Mouse (Mus musculus): ENCODE data around the gene Mrpl9. TPM values are rescaled to one million over a fixed set of nuclear protein-coding genes. Genes with fewer than 3 reads are reported as not detected.

Mrpl9 gene
- polyA plus RNA-seq, 1 experiment from 2014 or later, result 63.9 TPM

GRCm38 (mm10) chr3:94472447-94473114, 29.5 kb downstream of the Mrpl9 start:
- Histone ChIP-seq H3K36me3 (replicated peaks) (no peaks in the 10 kb centered on the region), H3K27me3 (no peaks in the 10 kb centered on the region), H3K9me3 (no peaks in the 10 kb centered on the region), H3K27ac (peak overlapping the region; percentile 53; the same call in 1 of the 2 replicates), H3K4me1 (peaks cover 39% of the 10 kb centered on the region), H3K9ac (no peak overlapping the region), H3K4me2 (peak overlapping the region; percentile 54), H3K4me3 (replicated peaks) (peak overlapping the region; percentile 25)
- ATAC-seq (ENCODE audit: low FRiP score), result peak; percentile 86
- 10% methylated on average over 28 of the region's 28 CpGs for WGBS

- peaks cover 44% of the 10 kb centered on the region for H3K4me1 ChIP-seq
- ATAC-seq (ENCODE audit: low FRiP score), result no peak
- 49% methylated on average over 10 of the region's 10 CpGs for WGBS
- H3K27ac ChIP-seq, result peak overlapping the region; percentile 53; the same call in 1 of the 2 replicates
- peak overlapping the region; percentile 54; the same call in 1 of the 2 replicates for H3K4me2 ChIP-seq
- H3K36me3 ChIP-seq (replicated peaks), result no peaks in the 10 kb centered on the region
- no peaks in the 10 kb centered on the region for H3K9me3 ChIP-seq
- H3K4me3 ChIP-seq (replicated peaks), result no peak overlapping the region
- H3K9ac ChIP-seq, result no peak overlapping the region
- no peaks in the 10 kb centered on the region for H3K27me3 ChIP-seq
Observed at GRCm38 (mm10) chr3:94473115-94473505, 30.0 kb downstream of the Mrpl9 start.

- H3K4me3 ChIP-seq (replicated peaks), result no peak overlapping the region
- 82% methylated on average over 5 of the region's 5 CpGs for WGBS
- no peaks in the 10 kb centered on the region for H3K36me3 ChIP-seq (replicated peaks)
- H3K4me1 ChIP-seq, result peaks cover 50% of the 10 kb centered on the region
- no peaks in the 10 kb centered on the region for H3K9me3 ChIP-seq
- H3K4me2 ChIP-seq, result no peak overlapping the region
- no peaks in the 10 kb centered on the region for H3K27me3 ChIP-seq
- peak overlapping the region; percentile 36; the same call in 1 of the 2 replicates for H3K27ac ChIP-seq
- H3K9ac ChIP-seq, result no peak overlapping the region
- no peak for ATAC-seq (ENCODE audit: low FRiP score)
Observed at GRCm38 (mm10) chr3:94473567-94474232, 30.6 kb downstream of the Mrpl9 start.

GRCm38 (mm10) chr3:94476301-94477035, 33.4 kb downstream of the Mrpl9 start:
- Histone ChIP-seq H3K9ac (no peak overlapping the region), H3K27ac (no peak overlapping the region), H3K4me1 (peaks cover 72% of the 10 kb centered on the region), H3K4me3 (replicated peaks) (no peak overlapping the region), H3K4me2 (no peak overlapping the region), H3K36me3 (replicated peaks) (peaks cover 5% of the 10 kb centered on the region; the same call in 1 of the 2 replicates), H3K9me3 (no peaks in the 10 kb centered on the region), H3K27me3 (peaks cover 6% of the 10 kb centered on the region; the same call in 1 of the 2 replicates)
- WGBS, result 65% methylated on average over 8 of the region's 8 CpGs
- ATAC-seq (ENCODE audit: low FRiP score), result no peak

- no peak for ATAC-seq (ENCODE audit: low FRiP score)
- Histone ChIP-seq H3K27ac (peak overlapping the region; percentile 92), H3K4me3 (replicated peaks) (peak overlapping the region; percentile 64)
Observed at GRCm38 (mm10) chr3:94477444-94477843, 34.3 kb downstream of the Mrpl9 start.

GRCm38 (mm10) chr3:94477981-94478422, 34.9 kb downstream of the Mrpl9 start, which contains the start of gene Celf3:
Gene Celf3, plus strand, starts transcription at chr3:94478295.
- peak; percentile 90 for ATAC-seq (ENCODE audit: low FRiP score)
- Histone ChIP-seq H3K9me3 (no peaks in the 10 kb centered on the region), H3K36me3 (replicated peaks) (peaks cover 18% of the 10 kb centered on the region; the same call in 1 of the 2 replicates), H3K4me3 (replicated peaks) (peak within 1 kb of the TSS; percentile 64), H3K27ac (peak within 1 kb of the TSS; percentile 92), H3K4me1 (peaks cover 79% of the 10 kb centered on the region), H3K9ac (peak within 1 kb of the TSS; percentile 84), H3K27me3 (peaks cover 6% of the 10 kb centered on the region; the same call in 1 of the 2 replicates), H3K4me2 (peak within 1 kb of the TSS; percentile 72)
- 1% methylated on average over 10 of the region's 14 CpGs for WGBS

More at GRCm38 (mm10) chr3:94477444-94477843, 34.3 kb downstream of the Mrpl9 start:
- WGBS, result 22% methylated on average over 4 of the region's 4 CpGs
- peaks cover 79% of the 10 kb centered on the region for H3K4me1 ChIP-seq
- peaks cover 6% of the 10 kb centered on the region; the same call in 1 of the 2 replicates for H3K27me3 ChIP-seq
- peaks cover 13% of the 10 kb centered on the region; the same call in 1 of the 2 replicates for H3K36me3 ChIP-seq (replicated peaks)
- peak overlapping the region; percentile 84 for H3K9ac ChIP-seq
- H3K9me3 ChIP-seq, result no peaks in the 10 kb centered on the region
- H3K4me2 ChIP-seq, result peak overlapping the region; percentile 72

- peak overlapping the region; percentile 84 for H3K9ac ChIP-seq
- peaks cover 6% of the 10 kb centered on the region; the same call in 1 of the 2 replicates for H3K27me3 ChIP-seq
- ATAC-seq (ENCODE audit: low FRiP score), result peak; percentile 36
- peaks cover 80% of the 10 kb centered on the region for H3K4me1 ChIP-seq
- peak overlapping the region; percentile 72 for H3K4me2 ChIP-seq
- H3K36me3 ChIP-seq (replicated peaks), result peaks cover 18% of the 10 kb centered on the region; the same call in 1 of the 2 replicates
- WGBS, result 3% methylated on average over 9 of the region's 9 CpGs
- peak overlapping the region; percentile 64 for H3K4me3 ChIP-seq (replicated peaks)
- H3K27ac ChIP-seq, result peak overlapping the region; percentile 92
- no peaks in the 10 kb centered on the region for H3K9me3 ChIP-seq
Observed at GRCm38 (mm10) chr3:94478591-94479169, 35.6 kb downstream of the Mrpl9 start.

GRCm38 (mm10) chr3:94479564-94479963, 36.4 kb downstream of the Mrpl9 start:
- peaks cover 6% of the 10 kb centered on the region; the same call in 1 of the 2 replicates for H3K27me3 ChIP-seq
- 0 out of 2 replicates have a peak overlapping the region, but pooled peaks have one; percentile 68 for H3K27ac ChIP-seq
- H3K9ac ChIP-seq, result peak overlapping the region; percentile 84
- H3K4me2 ChIP-seq, result peak overlapping the region; percentile 72
- 13% methylated on average over 11 of the region's 11 CpGs for WGBS
- H3K9me3 ChIP-seq, result no peaks in the 10 kb centered on the region
- H3K4me1 ChIP-seq, result peaks cover 88% of the 10 kb centered on the region
- H3K4me3 ChIP-seq (replicated peaks), result peak overlapping the region; percentile 64
- H3K36me3 ChIP-seq (replicated peaks), result peaks cover 18% of the 10 kb centered on the region; the same call in 1 of the 2 replicates
- no peak for ATAC-seq (ENCODE audit: low FRiP score)

- Histone ChIP-seq H3K27ac (peak within 1 kb of the TSS; percentile 92), H3K4me1 (peaks cover 96% of the 10 kb centered on the region), H3K36me3 (replicated peaks) (peaks cover 23% of the 10 kb centered on the region), H3K27me3 (peaks cover 6% of the 10 kb centered on the region; the same call in 1 of the 2 replicates), H3K9ac (peak within 1 kb of the TSS; percentile 84), H3K4me3 (replicated peaks) (peak within 1 kb of the TSS; percentile 64), H3K9me3 (no peaks in the 10 kb centered on the region), H3K4me2 (peak within 1 kb of the TSS; percentile 72)
- ATAC-seq (ENCODE audit: low FRiP score), result no peak
- WGBS, result 13% methylated on average over 16 of the region's 16 CpGs
Observed at GRCm38 (mm10) chr3:94480291-94480884, 37.3 kb downstream of the Mrpl9 start, which contains the start of gene Riiad1. Gene Riiad1, minus strand, starts transcription at chr3:94480341.

GRCm38 (mm10) chr3:94481429-94481828, 38.3 kb downstream of the Mrpl9 start:
- Histone ChIP-seq H3K9me3 (no peaks in the 10 kb centered on the region), H3K27me3 (peaks cover 6% of the 10 kb centered on the region; the same call in 1 of the 2 replicates), H3K4me2 (peak overlapping the region; percentile 72), H3K27ac (peak overlapping the region; percentile 68; the same call in 1 of the 2 replicates), H3K9ac (no peak overlapping the region), H3K4me3 (replicated peaks) (no peak overlapping the region), H3K4me1 (peaks cover 99% of the 10 kb centered on the region), H3K36me3 (replicated peaks) (peaks cover 31% of the 10 kb centered on the region)
- ATAC-seq (ENCODE audit: low FRiP score), result no peak
- 57% methylated on average over 4 of the region's 4 CpGs for WGBS

GRCm38 (mm10) chr3:94482764-94483385, 39.8 kb downstream of the Mrpl9 start:
- peaks cover 99% of the 10 kb centered on the region for H3K4me1 ChIP-seq
- no peak for ATAC-seq (ENCODE audit: low FRiP score)
- H3K4me2 ChIP-seq, result peak overlapping the region; percentile 48
- H3K4me3 ChIP-seq (replicated peaks), result no peak overlapping the region
- no peak overlapping the region for H3K9ac ChIP-seq
- H3K27me3 ChIP-seq, result peaks cover 6% of the 10 kb centered on the region; the same call in 1 of the 2 replicates
- H3K9me3 ChIP-seq, result no peaks in the 10 kb centered on the region
- peaks cover 45% of the 10 kb centered on the region for H3K36me3 ChIP-seq (replicated peaks)
- WGBS, result 85% methylated on average over 17 of the region's 17 CpGs
- H3K27ac ChIP-seq, result peak overlapping the region; percentile 92

Measured in forebrain, embryonic 12.5 days (tissue).